In genomic region chr9:36833043-36833881, GRCm38 (mm10) we compare ENCODE assay signal across 8 mouse cellular contexts. TPM values are rescaled to one million over a fixed set of nuclear protein-coding genes. Genes with fewer than 3 reads are reported as not detected.
A peak's percentile ranks its signal among the peaks of the same experiment; 100 is the strongest.
DNase-seq lines count a peak whose midpoint lies in the region; ATAC-seq lines count a peak whose summit lies in the region.

No protein-coding gene starts in this region.

- peak; percentile 16 to 18 for DNase-seq in kidney, postnatal 4 days
- no peak for DNase-seq in kidney, postnatal 10 days
- DNase-seq in cerebellum, postnatal 10 days, result peak; percentile 72 to 77
- peak; percentile 30 to 43 for DNase-seq in frontal cortex, postnatal 10 days (ENCODE audit: low spot score in 2 of 2)
- peak; percentile 57 to 67 for DNase-seq in layer of hippocampus, postnatal 36 days
- DNase-seq in B cell, adult 2 months, result no peak

- peak overlapping the region; percentile 95 for H3K27ac ChIP-seq in midbrain, embryonic 16.5 days (ENCODE audit: low read length)

- H3K4me1 ChIP-seq in midbrain, embryonic 16.5 days (ENCODE audit: control insufficient read depth, insufficient read depth, low read length), result peaks cover 34% of the 10 kb centered on the region

- no peaks in the 10 kb centered on the region for H3K9me3 ChIP-seq in midbrain, embryonic 16.5 days (replicated peaks; ENCODE audit: control insufficient read depth, low read length, poor library complexity, severe bottlenecking)

- peak overlapping the region; percentile 68 for H3K4me2 ChIP-seq in midbrain, embryonic 16.5 days (ENCODE audit: low read length)

- WGBS in midbrain, embryonic 16.5 days, result under 1% methylated on average over 31 of the region's 31 CpGs

- H3K9ac ChIP-seq in midbrain, embryonic 16.5 days (ENCODE audit: low read depth, low read length), result peak overlapping the region; percentile 82

- ATAC-seq in midbrain, embryonic 16.5 days, result peak; percentile 79
- ATAC-seq in erythroblast, adult 5-6 weeks (replicated peaks; ENCODE audit: low FRiP score, poor library complexity, severe bottlenecking), result no peak

- peaks cover 4% of the 10 kb centered on the region; the same call in 1 of the 2 replicates for H3K36me3 ChIP-seq in midbrain, embryonic 16.5 days (ENCODE audit: control insufficient read depth, insufficient read depth, low read length)

- peak overlapping the region; percentile 70 for H3K4me3 ChIP-seq in midbrain, embryonic 16.5 days (ENCODE audit: low read depth, low read length)

- H3K27me3 ChIP-seq in midbrain, embryonic 16.5 days (ENCODE audit: control insufficient read depth, insufficient read depth, low read depth, low read length), result no peaks in the 10 kb centered on the region

RNA-seq across cellular contexts. Expression of gene Fez1, which starts 11.6 kb away (rescaled TPM):
- 100 to 1,000 TPM; 287 to 299 TPM for total RNA-seq in layer of hippocampus, postnatal 36 days (2021)
- 612 and 638 TPM in 2 replicates for polyA plus RNA-seq in midbrain, embryonic 16.5 days (2015; fragmentation: Nextera tagmentation; extraction: Ambion mirVana)
- not detected in 2 replicates for total RNA-seq in erythroblast, adult 5-6 weeks (2015; ENCODE audit: low replicate concordance)
- total RNA-seq in erythroblast, adult 5-6 weeks (2017; ENCODE audit: low replicate concordance), result not detected in 2 replicates

RNA-seq across cellular contexts. Expression of gene Ei24, which starts 36.1 kb away (rescaled TPM):
- total RNA-seq in layer of hippocampus, postnatal 36 days (2021), result 100 to 1,000 TPM in 1 of 2 experiments, 10 to 100 TPM in 1; 90.0 to 100 TPM
- 118 and 120 TPM in 2 replicates for polyA plus RNA-seq in midbrain, embryonic 16.5 days (2015; fragmentation: Nextera tagmentation; extraction: Ambion mirVana)
- total RNA-seq in erythroblast, adult 5-6 weeks (2015; ENCODE audit: low replicate concordance), result 11.9 and 17.1 TPM in 2 replicates
- total RNA-seq in erythroblast, adult 5-6 weeks (2017; ENCODE audit: low replicate concordance), result 8.1 and 10.9 TPM in 2 replicates

Comparison
In these comparisons a context has a peak if more than half of its experiments do, and no peak if none do; other contexts are left out.
1. DNase-seq: peak in kidney, postnatal 4 days (2 of 2), cerebellum, postnatal 10 days (2 of 2), frontal cortex, postnatal 10 days (2 of 2) and layer of hippocampus, postnatal 36 days (2 of 2); none in kidney, postnatal 10 days (single experiment) and B cell, adult 2 months (0 of 2).
2. RNA of gene Fez1, which starts 11.6 kb away (total RNA-seq): 287 to 299 TPM in layer of hippocampus, postnatal 36 days; not detected in erythroblast, adult 5-6 weeks; every median in the first group is over 100 times any median in the second.
3. RNA of gene Ei24, which starts 36.1 kb away (total RNA-seq): 90.0 to 100 TPM in layer of hippocampus, postnatal 36 days; 8.1 to 17.1 TPM in erythroblast, adult 5-6 weeks; every median in the first group is over 4 times any median in the second.